Mouse (Mus musculus): ENCODE measurements around the gene Neu1. TPM values are rescaled to one million over a fixed set of nuclear protein-coding genes. Genes with fewer than 3 reads are reported as not detected.
"Not testable (repeated sequence)": the region's sequence is repeated elsewhere in the genome, so short reads cannot be mapped to it uniquely, and the experiment has no call there.

Neu1 gene
- polyA plus RNA-seq, 2 experiments from 2014 or later, result 32.5 to 40.6 TPM

DNA sequence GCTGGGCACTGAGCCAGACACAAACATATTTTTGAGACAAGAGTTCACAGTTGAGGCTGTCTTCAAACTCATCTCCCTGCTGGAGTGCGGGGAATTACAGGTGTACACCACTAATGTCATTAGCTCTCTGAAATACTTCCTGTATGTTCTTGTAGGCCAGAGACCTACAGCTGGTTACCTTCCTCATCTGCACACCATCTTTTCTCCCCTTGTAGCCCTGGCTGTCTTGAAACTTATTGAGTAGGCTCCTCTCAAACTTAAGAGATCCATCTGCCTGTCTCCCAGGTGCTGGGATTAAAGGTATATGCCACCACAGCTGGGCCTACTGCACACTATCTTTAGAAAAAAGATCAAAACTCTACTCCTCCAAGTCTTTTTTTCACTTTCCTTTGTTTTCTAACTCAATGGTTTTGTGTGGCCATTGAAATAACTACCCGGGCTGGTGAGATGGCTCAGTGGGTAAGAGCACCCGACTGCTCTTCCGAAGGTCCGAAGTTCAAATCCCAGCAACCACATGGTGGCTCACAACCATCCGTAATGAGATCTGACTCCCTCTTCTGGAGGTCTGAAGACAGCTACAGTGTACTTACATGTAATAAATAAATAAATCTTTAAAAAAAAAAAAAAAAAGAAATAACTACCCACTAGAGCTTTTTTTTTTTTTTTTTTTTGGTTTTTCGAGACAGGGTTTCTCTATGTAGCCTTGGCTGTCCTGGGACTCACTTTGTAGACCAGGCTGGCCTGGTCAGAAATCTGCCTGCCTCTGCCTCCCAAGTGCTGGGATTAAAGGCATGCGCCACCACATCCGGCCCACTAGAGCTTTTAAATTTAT lies 17.9 kb downstream of the Neu1 start:
- not testable (repeated sequence) for ATAC-seq

GRCm38 (mm10) chr17:34949553-34949969 lies 18.5 kb downstream of the Neu1 start:
- no peak for ATAC-seq

DNA sequence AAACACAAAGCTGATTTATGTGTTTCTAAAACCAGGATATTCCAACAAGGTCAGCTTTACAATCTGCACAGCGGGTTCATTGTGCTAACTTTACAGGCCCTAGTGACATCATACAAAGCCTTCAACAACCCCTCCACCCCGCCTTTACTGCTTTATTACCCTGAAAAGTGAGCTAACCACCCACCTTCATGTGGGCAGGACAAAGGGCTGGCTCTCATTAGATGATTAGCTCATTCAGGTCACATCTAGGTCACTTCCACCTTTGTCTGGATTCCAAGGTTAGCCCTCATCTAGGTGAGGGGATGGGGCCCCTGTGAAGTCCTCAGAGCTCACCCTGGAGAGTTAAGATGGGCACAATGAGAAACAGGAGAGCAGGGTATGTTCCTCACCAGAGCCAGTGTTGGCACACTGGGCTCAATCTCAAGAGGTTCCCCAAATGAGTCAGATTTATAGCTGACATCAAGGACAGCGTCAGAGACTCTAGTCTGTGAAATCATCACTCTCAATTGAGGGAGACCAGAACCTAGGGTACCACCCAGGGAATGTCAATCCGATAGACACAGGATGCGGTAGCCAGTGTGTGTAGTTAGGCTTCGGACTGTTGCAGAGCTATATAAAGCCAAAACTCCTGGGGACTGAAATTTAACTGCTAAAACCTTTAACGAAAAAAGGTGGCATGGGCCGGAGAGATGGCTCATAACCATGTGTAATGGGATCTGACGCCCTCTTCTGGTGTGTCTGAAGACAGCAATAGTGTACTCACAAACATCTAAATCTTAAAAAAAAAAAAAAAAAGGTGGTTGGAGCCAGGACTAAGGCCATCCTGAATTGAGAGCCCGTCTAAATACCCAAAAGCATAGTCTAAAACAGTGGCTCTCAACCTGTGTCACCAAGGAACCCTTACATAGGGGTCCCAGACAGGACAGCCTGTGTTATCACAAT lies 19.7 kb downstream of the Neu1 start:
- no peak for ATAC-seq

DNA sequence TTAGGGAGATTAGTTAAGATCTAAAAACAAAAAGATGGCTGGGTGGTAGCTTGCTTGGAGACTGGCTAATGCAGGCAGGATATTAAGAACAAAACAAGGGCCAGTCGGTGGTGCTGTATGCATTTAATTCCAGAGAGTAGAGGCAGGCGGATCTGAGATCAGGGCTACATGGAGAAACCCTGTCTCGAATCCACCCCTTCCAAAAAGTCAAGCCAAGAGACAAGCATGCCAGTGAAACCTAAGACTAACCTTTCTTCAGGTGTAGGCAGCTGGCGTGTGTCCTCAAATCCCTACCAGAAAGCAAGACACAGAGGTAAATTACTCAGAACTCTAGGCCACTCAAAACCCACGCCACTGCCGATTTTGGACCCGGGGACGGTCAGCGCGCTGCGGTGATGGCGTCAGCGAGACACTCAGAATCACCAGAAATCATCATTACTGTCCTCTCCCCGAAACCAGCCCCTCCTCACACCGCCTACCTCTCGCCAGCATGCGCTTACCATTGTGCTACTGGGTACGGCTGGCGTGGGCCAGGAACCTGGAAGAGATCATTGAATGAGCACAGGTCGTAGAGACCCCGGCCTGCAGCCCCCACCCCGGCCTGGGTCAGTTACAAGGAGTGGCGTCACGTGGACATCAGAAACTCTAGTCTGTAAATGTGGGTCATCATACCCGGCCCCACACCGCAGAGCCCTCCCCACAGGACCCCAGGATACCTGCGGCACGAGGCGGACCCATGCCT lies 20.8 kb downstream of the Neu1 start:
- peak; percentile 21 for ATAC-seq

- ATAC-seq, result peak; percentile 70
These were observed 21.5 kb downstream of the Neu1 start for GRCm38 (mm10) chr17:34952378-34953040.

GRCm38 (mm10) chr17:34953258-34953657 lies 22.2 kb downstream of the Neu1 start:
- ATAC-seq, result no peak

DNA sequence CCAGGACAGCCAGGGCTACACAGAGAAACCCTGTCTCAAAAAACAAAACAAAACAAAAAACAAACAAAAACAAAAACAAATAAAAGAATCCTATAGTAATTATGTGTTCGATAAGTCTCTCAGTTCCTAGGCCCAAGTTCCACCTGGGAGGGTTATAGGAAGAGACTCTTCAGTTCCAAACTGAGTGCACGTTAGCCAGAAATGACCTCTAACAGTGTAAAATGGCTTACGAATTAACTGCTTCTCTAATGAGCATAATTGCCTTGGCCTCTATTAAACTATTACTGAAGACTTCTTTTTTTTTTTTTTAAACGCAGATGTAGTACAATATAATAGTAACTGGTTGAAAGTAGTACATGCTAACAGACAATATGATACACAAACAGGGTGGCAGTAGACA lies 22.9 kb downstream of the Neu1 start:
- no peak for ATAC-seq

- ATAC-seq, result no peak
These were observed 23.8 kb downstream of the Neu1 start for GRCm38 (mm10) chr17:34954831-34955230.

- no peak for ATAC-seq
These were observed 24.8 kb downstream of the Neu1 start for GRCm38 (mm10) chr17:34955884-34956283.

- no peak for ATAC-seq
These were observed 25.3 kb downstream of the Neu1 start for GRCm38 (mm10) chr17:34956340-34956739.

- not testable (repeated sequence) for ATAC-seq
These were observed 26.2 kb downstream of the Neu1 start for GRCm38 (mm10) chr17:34957291-34957690.

- not testable (repeated sequence) for ATAC-seq
These were observed 26.9 kb downstream of the Neu1 start for GRCm38 (mm10) chr17:34957966-34958365.

DNA sequence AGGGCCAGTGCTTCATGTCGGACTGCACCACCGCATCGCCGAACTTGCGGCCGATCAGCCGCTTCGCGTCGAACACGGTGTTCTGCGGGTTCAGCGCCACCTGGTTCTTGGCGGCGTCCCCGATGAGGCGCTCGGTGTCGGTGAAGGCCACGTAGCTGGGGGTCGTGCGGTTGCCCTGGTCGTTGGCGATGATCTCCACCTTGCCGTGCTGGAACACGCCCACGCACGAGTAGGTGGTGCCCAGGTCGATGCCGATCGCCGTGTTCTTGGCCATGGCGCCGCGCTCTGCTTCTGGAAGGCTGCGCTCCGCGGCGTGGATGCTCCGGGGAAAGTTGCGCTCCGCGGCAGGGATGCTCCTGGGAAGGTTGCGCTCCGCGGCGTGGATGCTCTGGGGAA lies 27.7 kb downstream of the Neu1 start:
- ATAC-seq, result peak; percentile 12

- ATAC-seq, result peak; percentile 90
These were observed 28.2 kb downstream of the Neu1 start, which contains the start of gene Hspa1b for GRCm38 (mm10) chr17:34959130-34959778. Gene Hspa1b, minus strand, starts transcription at chr17:34959238.

DNA sequence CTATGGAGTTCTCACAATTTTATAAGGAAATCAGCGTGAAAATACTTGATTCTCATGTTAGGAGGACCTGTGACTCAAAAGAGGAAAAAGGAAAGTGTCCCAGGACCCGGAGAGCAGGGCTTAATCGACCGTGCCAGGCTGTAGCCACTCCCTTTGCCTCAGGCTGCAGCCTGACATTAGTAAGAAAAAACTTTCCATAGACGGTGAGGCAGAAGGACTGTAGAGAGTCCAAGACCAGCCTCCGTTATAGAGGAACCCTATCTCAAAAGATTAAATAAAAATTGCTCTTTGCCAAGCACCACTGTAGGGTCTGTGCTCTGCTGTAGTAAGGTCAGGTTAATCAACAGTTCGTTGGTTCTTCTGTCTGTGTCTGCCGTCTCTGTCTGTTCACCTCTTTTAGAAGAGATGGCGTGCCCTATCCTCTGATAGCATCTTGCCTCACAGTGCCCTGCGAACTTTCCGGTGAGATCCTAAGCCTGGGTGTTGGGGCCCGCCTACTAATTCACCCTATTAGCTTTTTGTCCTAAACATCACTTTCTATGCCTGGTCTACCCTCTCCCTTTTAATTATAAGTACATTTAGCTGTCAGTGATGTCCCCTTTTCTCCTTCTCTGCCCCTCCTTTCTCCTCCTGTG lies 28.9 kb downstream of the Neu1 start:
- ATAC-seq, result peak; percentile 21

DNA sequence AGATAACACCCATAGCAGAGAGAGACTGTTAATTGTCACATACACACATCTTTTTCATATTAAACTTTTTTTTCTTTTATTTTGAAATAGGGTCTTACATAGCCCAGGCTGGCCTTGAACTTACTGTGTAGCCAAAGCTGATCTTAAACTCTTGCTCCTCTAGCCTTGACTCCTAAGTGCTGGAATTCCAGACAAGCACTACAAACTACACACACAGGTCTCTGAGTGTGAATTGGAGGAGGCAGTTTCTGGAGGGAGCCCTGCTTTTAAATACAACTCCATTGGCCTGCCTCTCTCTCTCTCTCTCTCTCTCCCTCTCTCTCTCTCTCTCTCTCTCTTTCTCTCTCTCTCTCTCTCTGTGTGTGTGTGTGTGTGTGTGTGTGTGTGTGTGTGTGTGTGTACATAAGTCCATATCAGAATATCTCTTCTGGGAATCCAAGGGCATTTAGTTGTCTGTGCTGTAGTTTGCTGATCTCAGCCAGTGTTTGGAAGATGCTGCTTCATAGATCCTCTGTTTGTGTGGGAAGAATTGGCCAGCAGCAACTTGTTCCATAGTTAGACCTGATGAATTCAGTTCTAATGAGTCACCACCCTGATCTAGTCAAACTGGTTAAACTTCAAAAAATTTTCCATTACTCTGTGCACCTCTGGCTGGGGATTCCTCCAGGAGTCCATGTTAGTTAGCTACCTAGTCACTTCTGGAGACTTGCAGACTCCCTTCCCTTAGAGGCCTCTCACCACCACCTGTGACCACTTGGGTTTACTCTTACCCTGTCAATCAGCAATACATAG lies 29.8 kb downstream of the Neu1 start:
- no peak for ATAC-seq

DNA sequence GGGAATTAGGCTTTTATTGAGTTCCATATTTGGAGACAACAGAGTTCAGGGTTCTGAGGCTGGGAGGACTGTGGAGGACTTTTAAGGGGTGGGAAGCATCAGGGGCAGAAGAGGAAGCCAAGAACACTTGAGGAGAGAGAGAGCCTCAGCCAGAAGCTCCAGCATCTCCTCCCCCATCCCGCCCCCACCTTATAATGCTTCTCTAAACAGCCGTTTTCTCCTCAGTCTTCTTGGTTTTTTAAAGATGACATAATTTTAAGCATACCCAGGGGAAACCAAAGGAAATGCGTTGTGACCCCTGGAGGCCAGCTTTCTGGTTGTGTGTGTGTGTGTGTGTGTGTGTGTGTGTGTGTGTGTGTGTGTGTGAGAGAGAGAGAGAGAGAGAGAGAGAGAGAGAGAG lies 31.1 kb downstream of the Neu1 start:
- no peak for ATAC-seq

DNA sequence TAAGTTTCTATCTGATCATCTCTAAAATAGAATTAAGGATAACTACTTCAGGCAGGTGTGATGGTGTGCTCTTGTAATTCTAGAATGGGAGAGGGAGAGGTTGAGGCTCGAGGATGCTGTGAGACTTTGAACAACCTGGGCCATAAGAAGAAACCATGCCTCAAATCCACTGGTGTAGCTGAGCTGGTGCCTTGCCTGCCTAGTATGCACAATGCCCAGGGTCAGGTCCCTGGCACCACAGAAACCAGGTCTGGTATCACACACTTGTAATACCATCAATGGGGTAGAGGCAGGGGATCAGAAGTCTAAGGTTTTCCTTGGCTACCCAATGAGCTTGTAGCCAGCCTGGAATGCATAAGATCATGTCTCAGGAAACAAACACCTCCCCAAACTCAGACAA lies 31.8 kb downstream of the Neu1 start:
- ATAC-seq, result no peak

GRCm38 (mm10) chr17:34964640-34965049 lies 33.6 kb downstream of the Neu1 start:
- ATAC-seq, result no peak

GRCm38 (mm10) chr17:34965627-34966026 lies 34.6 kb downstream of the Neu1 start:
- ATAC-seq, result no peak

Data from CD4-positive, CD25-positive, alpha-beta regulatory T cell, adult 4 months (primary cell).